Mouse (Mus musculus) kidney, embryonic 15.5 days (tissue): ENCODE results near the gene Anapc2. TPM values are rescaled to one million over a fixed set of nuclear protein-coding genes. Genes with fewer than 3 reads are reported as not detected.

ENCODE experiments used
- ATAC-seq: fragments of 200-750 bp; cut with Nextera tagmentation; replicated peaks from 2 replicates; pipeline ENCODE4 v1.8.0; 2017; ENCODE audit warnings: moderate TSS enrichment; ENCODE audit not compliant: low FRiP score
- H3K27ac ChIP-seq: fragments of 300-500 bp; sonication (generic); 2 replicates; pipeline ENCODE4 v1.5.1; 2015; ENCODE audit warnings: mild to moderate bottlenecking, inconsistent platforms
- H3K27me3 ChIP-seq: fragments of 300-500 bp; sonication (generic); 2 replicates; pipeline ENCODE4 v1.6.1; 2015; ENCODE audit warnings: inconsistent platforms
- H3K36me3 ChIP-seq: fragments of 300-500 bp; sonication (generic); 2 replicates; pipeline ENCODE4 v1.6.1; 2015; ENCODE audit warnings: inconsistent platforms
- H3K4me1 ChIP-seq: fragments of 300-500 bp; sonication (generic); 2 replicates; pipeline ENCODE4 v1.6.1; 2015; ENCODE audit warnings: inconsistent platforms
- H3K4me2 ChIP-seq: fragments of 300-500 bp; sonication (generic); 2 replicates; pipeline ENCODE4 v1.6.1; 2015; ENCODE audit warnings: moderate library complexity, mild to moderate bottlenecking, inconsistent platforms
- H3K4me3 ChIP-seq: fragments of 300-500 bp; sonication (generic); replicated peaks from 2 replicates; pipeline ENCODE4 v1.5.1; 2015; ENCODE audit warnings: mild to moderate bottlenecking, inconsistent platforms
- H3K9ac ChIP-seq: fragments of 300-500 bp; sonication (generic); 2 replicates; pipeline ENCODE4 v1.6.1; 2015; ENCODE audit warnings: mild to moderate bottlenecking, inconsistent platforms
- H3K9me3 ChIP-seq: fragments of 300-500 bp; sonication (generic); replicated peaks from 2 replicates; pipeline ENCODE4 v1.6.1; 2016; ENCODE audit warnings: inconsistent platforms
- WGBS: fragments of 180-500 bp; shearing (Covaris S2); methylation state at CpG from one replicate; pipeline ENCODE4 v1.1.7; 2015; ENCODE audit warnings: mixed read lengths; 5-methylcytosine and 5-hydroxymethylcytosine counted together
- polyA plus RNA-seq: library from polyadenylated mRNA; unstranded; fragments of >200 nt; fragmentation: Nextera tagmentation; extraction: Ambion mirVana; gene quantifications from 2 replicates; pipeline ENCODE4 v1.2.1, GENCODE M21; 2015

Anapc2 gene
- polyA plus RNA-seq, 1 experiment from 2014 or later, result 129 TPM

DNA sequence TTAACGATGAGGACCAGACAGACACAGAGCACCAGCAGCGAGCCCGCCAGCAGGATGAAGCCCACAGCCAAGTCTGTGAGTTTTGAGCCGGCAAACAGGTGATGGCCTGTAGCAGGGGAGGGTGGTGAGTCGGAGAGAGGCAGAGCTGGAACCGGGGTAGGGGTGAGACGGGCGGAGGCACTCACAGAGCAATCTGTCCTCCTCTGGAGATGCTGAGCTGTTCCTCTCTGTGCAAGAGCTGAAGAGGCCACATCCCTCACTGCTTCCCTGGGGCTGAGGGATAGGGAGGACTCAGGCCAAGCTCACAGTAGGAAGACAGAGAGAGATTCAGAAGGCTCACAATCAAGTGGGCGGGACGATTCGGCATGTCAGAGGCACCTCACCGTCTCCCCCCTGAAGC, 41.2 kb upstream of the Anapc2 start:
- H3K9me3 ChIP-seq, result no peaks in the 10 kb centered on the region
- H3K27ac ChIP-seq, result no peak overlapping the region
- H3K4me2 ChIP-seq, result no peak overlapping the region
- no peak for ATAC-seq
- no peaks in the 10 kb centered on the region for H3K36me3 ChIP-seq
- H3K4me3 ChIP-seq, result no peak overlapping the region
- WGBS, result 60% methylated on average over 12 of the region's 12 CpGs
- no peak overlapping the region for H3K9ac ChIP-seq
- no peaks in the 10 kb centered on the region for H3K27me3 ChIP-seq
- peaks cover 10% of the 10 kb centered on the region for H3K4me1 ChIP-seq

DNA sequence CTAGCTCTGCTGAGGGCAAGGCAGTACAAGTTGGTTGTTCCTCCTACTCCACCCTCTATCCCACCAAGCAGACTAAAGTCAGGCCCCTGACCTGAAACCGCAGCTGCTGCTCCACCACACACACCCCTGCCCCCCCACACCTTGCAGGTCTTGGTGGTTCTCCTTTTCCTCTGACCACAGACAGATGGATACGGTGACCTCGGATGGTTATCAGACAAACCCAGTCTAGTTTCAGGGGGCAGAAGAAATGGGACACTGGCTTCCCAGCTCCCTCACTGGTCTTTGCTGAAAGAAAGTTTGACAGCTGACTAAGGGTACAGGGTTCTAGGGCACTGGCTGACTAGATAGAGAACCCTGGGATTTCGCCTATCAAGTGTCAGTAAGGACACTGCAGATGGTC, 38.9 kb upstream of the Anapc2 start:
- H3K4me2 ChIP-seq, result no peak overlapping the region
- no peaks in the 10 kb centered on the region for H3K9me3 ChIP-seq
- no peak for ATAC-seq
- no peak overlapping the region for H3K4me3 ChIP-seq
- WGBS, result 76% methylated on average over 4 of the region's 4 CpGs
- peaks cover 12% of the 10 kb centered on the region for H3K4me1 ChIP-seq
- H3K27ac ChIP-seq, result no peak overlapping the region
- H3K27me3 ChIP-seq, result no peaks in the 10 kb centered on the region
- no peaks in the 10 kb centered on the region for H3K36me3 ChIP-seq
- no peak overlapping the region for H3K9ac ChIP-seq

DNA sequence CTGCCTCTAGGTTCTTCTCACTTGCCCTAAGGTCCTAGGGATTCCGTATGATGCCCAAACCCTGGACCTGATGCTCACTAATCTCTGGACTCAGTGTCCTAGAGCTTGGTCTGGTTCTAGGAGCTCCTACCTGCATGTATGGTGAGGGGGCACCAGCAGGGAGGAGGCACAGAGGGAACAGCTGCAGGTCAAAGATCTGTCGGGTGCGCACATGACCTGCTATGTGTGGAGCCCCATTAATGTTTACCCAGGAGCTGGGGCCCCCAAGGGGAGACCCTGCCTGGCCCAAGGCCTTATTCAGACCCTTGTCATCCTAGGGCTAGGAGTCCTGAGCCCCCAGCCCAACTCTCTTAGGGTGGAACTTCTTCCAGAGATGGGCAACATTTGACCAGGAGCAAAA, 38.2 kb upstream of the Anapc2 start, which contains the start of gene Slc34a3:
Slc34a3 (minus strand) TSS at position 315 of the 400 bp plus-strand sequence.
- Histone ChIP-seq H3K27ac (peak within 1 kb of the TSS; percentile 61), H3K27me3 (no peaks in the 10 kb centered on the region), H3K4me3 (no peak within 1 kb of the TSS), H3K9me3 (no peaks in the 10 kb centered on the region), H3K4me2 (no peak within 1 kb of the TSS), H3K4me1 (peaks cover 9% of the 10 kb centered on the region), H3K9ac (no peak within 1 kb of the TSS), H3K36me3 (no peaks in the 10 kb centered on the region)
- ATAC-seq, result no peak
- 75% methylated on average over 3 of the region's 3 CpGs for whole genome bisulfite sequencing

DNA sequence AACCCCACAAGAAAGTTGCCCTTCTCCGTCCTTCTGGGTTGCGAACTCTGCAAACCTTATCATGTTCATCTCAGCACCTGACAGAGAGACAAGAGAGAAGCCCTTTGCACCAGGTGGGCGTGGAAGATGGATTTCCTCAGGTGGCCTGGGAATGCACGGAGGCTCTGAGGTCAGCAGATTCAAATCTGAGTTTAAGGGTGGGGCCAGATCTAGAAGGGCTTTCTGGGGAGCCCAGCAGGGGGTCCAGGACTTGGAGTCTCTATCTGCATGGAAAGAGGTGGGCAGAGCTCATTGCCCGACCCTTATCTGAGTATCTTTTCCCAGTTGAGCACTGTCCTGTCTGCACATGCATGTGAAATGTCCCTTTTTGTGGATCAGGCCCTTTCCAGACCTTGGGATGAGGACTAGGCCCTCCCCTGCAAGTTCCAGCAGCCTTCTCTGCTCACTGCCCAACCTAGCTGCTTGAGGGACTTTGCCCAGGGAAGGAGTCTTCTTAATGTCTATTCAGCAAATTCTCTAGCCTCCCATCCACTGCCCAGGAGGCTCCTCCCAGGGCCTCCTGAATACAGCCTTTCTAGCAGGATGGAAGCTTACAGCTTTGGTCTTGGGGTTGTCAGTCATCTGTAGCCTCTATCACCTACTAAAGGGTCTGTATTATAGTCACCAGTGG, 37.6 kb upstream of the Anapc2 start:
- ATAC-seq, result no peak
- Histone ChIP-seq H3K36me3 (no peaks in the 10 kb centered on the region), H3K9ac (no peak overlapping the region), H3K27me3 (no peaks in the 10 kb centered on the region), H3K27ac (peak overlapping the region; percentile 61), H3K4me2 (no peak overlapping the region), H3K9me3 (no peaks in the 10 kb centered on the region), H3K4me3 (no peak overlapping the region), H3K4me1 (peaks cover 9% of the 10 kb centered on the region)
- 68% methylated on average over 5 of the region's 5 CpGs for WGBS

DNA sequence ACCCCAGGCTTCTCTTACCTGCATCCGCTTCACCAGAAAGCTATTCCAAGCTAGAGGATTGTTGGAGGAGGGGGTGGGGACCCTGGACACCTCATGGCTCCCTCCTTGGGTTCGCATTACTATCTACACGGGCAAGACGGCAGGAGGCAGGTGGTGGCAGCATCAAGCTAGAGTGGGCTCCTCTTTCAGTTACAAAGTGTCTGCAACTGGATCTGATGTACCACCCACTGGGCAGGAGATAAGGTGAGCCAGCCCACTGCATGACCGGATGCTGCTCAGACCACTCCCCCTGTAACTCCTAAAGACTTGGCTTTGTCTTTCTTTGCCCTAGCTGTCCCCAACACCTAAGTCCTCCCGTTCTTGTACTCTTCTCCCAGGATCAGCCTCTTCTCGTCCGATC, 35.7 kb upstream of the Anapc2 start, which contains the start of gene Rnf224:
Rnf224 (minus strand) TSS at position 174 of the 400 bp plus-strand sequence.
- 31% methylated on average over 8 of the region's 8 CpGs for WGBS
- H3K27me3 ChIP-seq, result peaks cover 8% of the 10 kb centered on the region
- H3K4me1 ChIP-seq, result peaks cover 24% of the 10 kb centered on the region
- H3K4me2 ChIP-seq, result no peak within 1 kb of the TSS
- no peaks in the 10 kb centered on the region for H3K9me3 ChIP-seq
- no peak within 1 kb of the TSS for H3K4me3 ChIP-seq
- H3K9ac ChIP-seq, result no peak within 1 kb of the TSS
- ATAC-seq, result no peak
- H3K36me3 ChIP-seq, result no peaks in the 10 kb centered on the region
- H3K27ac ChIP-seq, result no peak within 1 kb of the TSS

DNA sequence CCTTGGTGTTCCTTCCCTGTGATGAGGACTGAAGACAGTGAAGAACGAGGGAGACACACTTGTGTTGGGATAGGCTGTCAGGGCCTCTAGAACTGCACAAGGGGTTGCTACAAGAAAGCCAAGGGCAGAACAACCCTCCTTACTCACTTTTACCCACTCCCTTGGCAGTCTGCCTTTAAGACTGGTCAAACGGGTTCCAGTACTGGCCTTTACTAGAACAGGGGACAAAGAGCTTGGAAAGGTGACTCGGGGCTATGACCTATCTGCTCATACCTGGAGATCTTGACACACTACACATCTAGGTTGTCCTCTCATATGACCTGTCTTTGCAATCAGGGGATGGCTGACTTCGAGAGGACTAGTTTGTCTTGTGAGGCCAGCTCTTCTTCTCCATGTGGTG, 34.8 kb upstream of the Anapc2 start:
- Histone ChIP-seq H3K9me3 (no peaks in the 10 kb centered on the region), H3K27ac (no peak overlapping the region), H3K4me2 (no peak overlapping the region), H3K4me1 (peaks cover 33% of the 10 kb centered on the region), H3K4me3 (no peak overlapping the region), H3K9ac (no peak overlapping the region), H3K36me3 (no peaks in the 10 kb centered on the region), H3K27me3 (peaks cover 16% of the 10 kb centered on the region)
- WGBS, result 61% methylated on average over 4 of the region's 4 CpGs
- no peak for ATAC-seq

DNA sequence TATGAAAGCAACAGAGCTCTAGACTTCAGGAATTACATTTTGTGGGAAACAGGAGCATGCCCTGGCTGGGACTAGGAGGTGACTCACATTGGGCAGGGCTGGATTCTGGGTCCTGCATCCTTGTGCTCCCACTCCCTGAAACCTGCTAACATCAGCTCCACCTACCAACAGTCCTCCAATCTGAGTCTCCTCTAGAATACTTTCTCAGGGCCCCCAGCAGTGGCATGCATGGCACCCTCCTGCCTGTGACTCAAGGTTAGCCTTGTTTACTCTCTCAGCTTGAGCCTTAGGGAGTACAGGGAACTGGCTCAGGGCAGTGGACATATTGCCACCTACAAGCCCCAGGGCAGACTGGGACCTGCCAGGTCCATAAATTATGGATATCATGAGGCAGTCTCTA, 34.2 kb upstream of the Anapc2 start:
- Histone ChIP-seq H3K27ac (no peak overlapping the region), H3K27me3 (peaks cover 22% of the 10 kb centered on the region), H3K9ac (no peak overlapping the region), H3K9me3 (no peaks in the 10 kb centered on the region), H3K4me2 (no peak overlapping the region), H3K4me3 (no peak overlapping the region), H3K4me1 (peaks cover 39% of the 10 kb centered on the region), H3K36me3 (no peaks in the 10 kb centered on the region)
- no peak for ATAC-seq

DNA sequence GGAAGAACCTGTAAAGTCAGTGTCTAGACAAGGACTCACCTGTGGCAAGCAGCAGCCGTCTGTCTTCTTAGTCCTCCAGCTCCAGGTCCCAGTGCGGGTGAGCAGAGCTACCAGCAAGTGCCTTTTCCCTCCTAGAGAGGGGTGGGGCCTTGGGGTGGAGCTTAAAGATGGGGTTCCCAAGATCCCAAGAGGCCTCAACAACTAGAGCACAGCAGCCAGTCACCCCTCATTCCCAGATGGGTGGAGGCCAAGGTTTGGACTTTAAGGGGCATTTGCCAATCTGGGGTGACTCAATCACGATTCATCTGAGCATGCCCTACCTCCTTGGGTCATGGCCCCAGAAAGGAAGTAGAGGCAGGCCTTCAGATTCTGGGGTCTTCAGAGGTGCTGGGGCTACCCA, 32.5 kb upstream of the Anapc2 start:
- H3K4me3 ChIP-seq, result no peak overlapping the region
- ATAC-seq, result no peak
- H3K4me2 ChIP-seq, result no peak overlapping the region
- peaks cover 28% of the 10 kb centered on the region for H3K27me3 ChIP-seq
- H3K36me3 ChIP-seq, result no peaks in the 10 kb centered on the region
- H3K27ac ChIP-seq, result no peak overlapping the region
- H3K4me1 ChIP-seq, result peaks cover 38% of the 10 kb centered on the region
- no peak overlapping the region for H3K9ac ChIP-seq
- WGBS, result 79% methylated on average over 3 of the region's 3 CpGs
- no peaks in the 10 kb centered on the region for H3K9me3 ChIP-seq

DNA sequence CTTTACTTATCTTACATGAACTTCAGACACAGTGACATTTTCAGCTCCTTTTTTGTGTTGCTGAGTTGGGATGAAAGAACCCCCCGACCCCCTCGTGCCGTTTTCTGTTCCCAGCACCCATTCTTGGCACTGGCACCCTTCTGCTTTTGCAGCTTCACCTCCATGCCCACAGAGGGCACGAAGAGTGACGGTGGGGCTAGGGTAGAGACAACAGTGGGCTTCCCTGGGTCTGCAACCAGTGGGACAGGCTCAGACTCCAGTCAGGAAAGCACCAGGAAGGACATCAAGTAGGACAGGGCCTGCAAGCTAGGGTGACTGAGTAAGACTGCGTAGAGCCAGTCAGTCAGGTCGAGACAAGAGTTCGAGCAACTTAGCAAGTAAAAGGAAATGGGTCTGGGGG, 32.0 kb upstream of the Anapc2 start:
- no peaks in the 10 kb centered on the region for H3K9me3 ChIP-seq
- WGBS, result 46% methylated on average over 8 of the region's 8 CpGs
- H3K4me2 ChIP-seq, result peak overlapping the region; percentile 99
- no peak; the same call in 1 of the 2 replicates for ATAC-seq
- peaks cover 28% of the 10 kb centered on the region for H3K27me3 ChIP-seq
- peak overlapping the region; percentile 32 for H3K9ac ChIP-seq
- H3K36me3 ChIP-seq, result no peaks in the 10 kb centered on the region; the same call in 1 of the 2 replicates
- H3K27ac ChIP-seq, result peak overlapping the region; percentile 78
- peak overlapping the region; percentile 62 for H3K4me3 ChIP-seq
- H3K4me1 ChIP-seq, result peaks cover 38% of the 10 kb centered on the region

DNA sequence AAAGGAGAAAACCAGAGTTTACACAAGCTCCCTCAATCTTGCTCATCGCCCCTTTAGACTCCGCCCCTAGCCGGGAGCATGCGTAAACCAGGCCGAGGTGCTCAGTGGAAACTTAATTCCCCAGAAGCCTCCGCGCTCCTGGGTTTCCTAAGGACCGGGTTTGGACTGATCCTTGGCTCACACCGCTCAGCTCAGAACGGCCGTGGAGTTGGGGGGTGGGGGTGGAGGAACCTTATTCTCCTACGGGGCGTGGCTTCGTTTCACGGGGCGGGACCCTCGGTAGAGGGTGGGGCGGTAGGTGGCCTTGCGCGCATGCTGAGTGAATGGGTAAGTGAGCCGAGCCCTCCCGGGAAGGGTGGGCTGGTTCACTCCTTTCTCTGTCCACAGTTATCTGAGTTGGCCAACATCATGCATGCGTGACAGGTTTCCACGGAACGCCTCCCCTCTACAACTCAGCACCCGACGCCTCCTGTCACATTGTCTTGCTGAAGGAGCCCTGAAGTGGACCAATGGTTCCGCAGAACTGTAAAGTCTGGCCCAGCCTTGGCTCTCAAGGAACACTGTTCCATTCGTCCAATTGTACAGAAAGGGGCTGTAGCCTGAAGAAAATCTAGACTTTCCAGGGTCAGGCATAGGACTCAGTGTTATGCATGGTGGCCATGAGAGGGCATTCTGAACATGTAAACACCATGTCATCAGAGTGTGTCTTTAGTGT, 31.4 kb upstream of the Anapc2 start:
- peak; percentile 85 for ATAC-seq
- Histone ChIP-seq H3K27ac (peak overlapping the region; percentile 78), H3K36me3 (peaks cover under 1% of the 10 kb centered on the region; the same call in 1 of the 2 replicates), H3K9me3 (no peaks in the 10 kb centered on the region), H3K9ac (peak overlapping the region; percentile 32), H3K27me3 (peaks cover 28% of the 10 kb centered on the region), H3K4me2 (peak overlapping the region; percentile 99), H3K4me1 (peaks cover 38% of the 10 kb centered on the region), H3K4me3 (peak overlapping the region; percentile 62)
- 1% methylated on average over 29 of the region's 29 CpGs for WGBS

DNA sequence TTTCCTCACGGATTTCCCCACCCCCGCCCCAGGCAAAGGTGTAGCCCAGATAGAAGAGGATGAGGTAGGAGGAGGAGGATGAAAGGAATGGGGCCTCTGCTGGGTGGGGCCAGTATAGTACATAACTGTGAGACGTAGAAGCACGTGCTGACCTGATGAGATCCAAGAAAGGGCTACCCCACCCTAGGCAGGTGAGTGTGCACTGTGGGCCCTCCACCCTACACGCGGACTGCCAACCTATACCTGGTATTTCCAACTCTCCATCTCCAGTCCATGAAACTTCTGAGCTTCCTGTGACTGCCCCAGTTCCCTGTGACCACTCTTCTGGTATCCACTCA, 30.9 kb upstream of the Anapc2 start:
- H3K9me3 ChIP-seq, result no peaks in the 10 kb centered on the region
- H3K9ac ChIP-seq, result no peak overlapping the region
- H3K4me1 ChIP-seq, result peaks cover 36% of the 10 kb centered on the region
- peak; percentile 19 for ATAC-seq
- peak overlapping the region; percentile 99 for H3K4me2 ChIP-seq
- H3K27ac ChIP-seq, result peak overlapping the region; percentile 78
- H3K27me3 ChIP-seq, result peaks cover 28% of the 10 kb centered on the region
- 18% methylated on average over 6 of the region's 6 CpGs for WGBS
- H3K36me3 ChIP-seq, result peaks cover 6% of the 10 kb centered on the region
- H3K4me3 ChIP-seq, result peak overlapping the region; percentile 62

DNA sequence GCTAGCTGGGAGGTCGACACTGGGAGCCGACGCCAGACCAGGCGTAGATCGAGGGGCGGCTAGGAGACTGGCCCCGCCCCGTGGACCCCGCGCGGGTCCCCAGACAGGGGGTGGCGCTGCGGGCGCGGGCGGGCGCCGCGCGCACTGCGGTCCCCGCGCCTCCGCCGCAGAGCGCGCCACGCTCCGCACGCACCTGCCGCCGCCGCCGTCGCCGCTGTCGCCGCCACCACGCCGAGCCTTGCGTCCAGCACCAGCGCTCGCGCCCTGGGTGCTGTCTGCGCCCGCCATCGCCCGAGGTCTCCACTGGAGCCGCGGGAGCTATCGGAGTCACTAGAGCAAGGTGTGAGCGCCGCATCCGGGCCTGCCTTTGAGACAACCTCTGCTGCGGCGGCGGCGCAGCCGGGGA, 30.2 kb upstream of the Anapc2 start, which contains the start of the genes Rnf208 and Cysrt1:
Rnf208 (plus strand) TSS at position 155 of the 406 bp plus-strand sequence.
Cysrt1 (minus strand) TSS at position 352 of the 406 bp plus-strand sequence.
- Histone ChIP-seq H3K4me2 (peak within 1 kb of the TSS; percentile 99), H3K36me3 (peaks cover 13% of the 10 kb centered on the region), H3K9ac (peak within 1 kb of the TSS; percentile 63), H3K9me3 (no peaks in the 10 kb centered on the region), H3K4me3 (peak within 1 kb of the TSS; percentile 62), H3K27ac (peak within 1 kb of the TSS; percentile 78), H3K27me3 (peaks cover 28% of the 10 kb centered on the region), H3K4me1 (peaks cover 33% of the 10 kb centered on the region)
- 0% methylated on average over 53 of the region's 59 CpGs for WGBS
- no peak for ATAC-seq
